ENCODE assay signal across 10 mouse cellular contexts in the genomic region with DNA sequence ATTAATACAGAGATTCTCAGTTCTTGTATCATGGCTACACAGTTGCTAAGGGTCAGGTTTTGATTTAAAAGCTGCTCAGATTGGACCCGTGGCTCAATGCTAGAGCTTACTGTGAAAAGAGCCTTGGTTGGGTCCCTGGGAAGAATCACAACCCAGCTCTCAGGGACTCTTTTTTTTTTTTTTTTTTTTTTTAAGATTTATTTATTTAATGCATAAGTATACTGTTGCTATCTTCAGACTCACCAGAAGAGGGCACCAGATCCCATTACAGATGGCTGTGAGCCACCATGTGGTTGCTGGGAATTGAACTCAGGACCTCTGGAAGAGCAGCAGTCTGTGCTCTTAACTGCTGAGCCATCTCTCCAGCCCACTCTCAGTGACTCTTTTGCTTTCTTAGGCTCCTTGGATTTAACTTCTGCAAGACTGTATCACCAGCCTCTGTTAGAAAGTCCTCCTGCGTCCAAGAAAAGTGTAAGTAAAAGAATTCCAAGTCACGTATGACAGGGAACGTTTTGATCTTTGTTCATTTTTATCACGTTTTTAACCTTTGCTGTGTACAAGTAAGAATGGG. TPM values are rescaled to one million over a fixed set of nuclear protein-coding genes. Genes with fewer than 3 reads are reported as not detected.
DNase-seq lines count a peak whose midpoint lies in the region; ATAC-seq lines count a peak whose summit lies in the region.
"Had no signal": no experiment of that assay in that cellular context is flagged by ENCODE, and none has a peak within 500 bp of the region (broad histone marks: within the 10 kb centered on the region; RNA-seq: fewer than 3 reads in every experiment).

No protein-coding gene starts in this region.

- H3K4me3 ChIP-seq in kidney, embryonic 15.5 days (replicated peaks) = no peak overlapping the region
- H3K4me3 ChIP-seq in embryonic facial prominence, embryonic 13.5 days = 0 out of 2 replicates have a peak overlapping the region, but pooled peaks have one; percentile 96
- H3K4me3 ChIP-seq in midbrain, embryonic 14.5 days (replicated peaks; ENCODE audit: low read depth, low read length) = no peak overlapping the region; the same call in 1 of the 2 replicates
- H3K4me3 ChIP-seq: limb, embryonic 15.5 days had no signal

- no peak overlapping the region for H3K9ac ChIP-seq in kidney, embryonic 15.5 days
- H3K9ac ChIP-seq in embryonic facial prominence, embryonic 13.5 days = no peak overlapping the region
- no peak overlapping the region for H3K9ac ChIP-seq in midbrain, embryonic 14.5 days (replicated peaks; ENCODE audit: low read length)
- H3K9ac ChIP-seq: limb, embryonic 15.5 days had no signal

- 80% methylated on average over 5 of the region's 5 CpGs for WGBS in kidney, embryonic 15.5 days
- WGBS in embryonic facial prominence, embryonic 13.5 days = 77% methylated on average over 5 of the region's 5 CpGs
- WGBS in midbrain, embryonic 14.5 days = 82% methylated on average over 5 of the region's 5 CpGs

- H3K9me3 ChIP-seq in kidney, embryonic 15.5 days (replicated peaks) = no peaks in the 10 kb centered on the region
- H3K9me3 ChIP-seq in embryonic facial prominence, embryonic 13.5 days = no peaks in the 10 kb centered on the region
- H3K9me3 ChIP-seq in midbrain, embryonic 14.5 days (ENCODE audit: control insufficient read depth, low read length) = no peaks in the 10 kb centered on the region
- H3K9me3 ChIP-seq: limb, embryonic 15.5 days had no signal

- H3K4me1 ChIP-seq in kidney, embryonic 15.5 days = peaks cover 22% of the 10 kb centered on the region
- peaks cover 27% of the 10 kb centered on the region for H3K4me1 ChIP-seq in embryonic facial prominence, embryonic 13.5 days
- H3K4me1 ChIP-seq in midbrain, embryonic 14.5 days (ENCODE audit: control insufficient read depth, insufficient read depth, low read length) = peaks cover 21% of the 10 kb centered on the region

- H3K27me3 ChIP-seq in kidney, embryonic 15.5 days = no peaks in the 10 kb centered on the region
- H3K27me3 ChIP-seq in embryonic facial prominence, embryonic 13.5 days = no peaks in the 10 kb centered on the region
- no peaks in the 10 kb centered on the region for H3K27me3 ChIP-seq in midbrain, embryonic 14.5 days (ENCODE audit: control insufficient read depth, insufficient read depth, low read length)
- H3K27me3 ChIP-seq: limb, embryonic 15.5 days had no signal

- ATAC-seq in kidney, embryonic 15.5 days (replicated peaks; ENCODE audit: low FRiP score) = no peak
- ATAC-seq in embryonic facial prominence, embryonic 13.5 days (ENCODE audit: insufficient number of reproducible peaks, insufficient read depth, low FRiP score, low TSS enrichment, low read depth) = no peak
- no peak for ATAC-seq in midbrain, embryonic 14.5 days (ENCODE audit: low FRiP score, low TSS enrichment)
- no peak for ATAC-seq in frontal cortex, adult (ENCODE audit: low TSS enrichment)

- H3K36me3 ChIP-seq in kidney, embryonic 15.5 days = peaks cover 45% of the 10 kb centered on the region
- H3K36me3 ChIP-seq in embryonic facial prominence, embryonic 13.5 days = peaks cover 45% of the 10 kb centered on the region
- H3K36me3 ChIP-seq in midbrain, embryonic 14.5 days (ENCODE audit: control insufficient read depth, insufficient read depth, low read length) = peaks cover 38% of the 10 kb centered on the region

- DNase-seq in kidney, postnatal 4 days = no peak
- DNase-seq in CD4-positive helper T cell, adult 2 months (ENCODE audit: low read depth, low spot score) = peak; percentile 20
- DNase-seq in midbrain, embryonic 14.5 days = no peak
- no peak for DNase-seq in heart, adult 8-10 months (ENCODE audit: low spot score)
- no peak for DNase-seq in frontal cortex, postnatal 36 days (ENCODE audit: low spot score in 2 of 2)
- DNase-seq: gastrocnemius, postnatal 10 days had no signal

- peak overlapping the region; percentile 92; the same call in 1 of the 2 replicates for H3K4me2 ChIP-seq in kidney, embryonic 15.5 days
- H3K4me2 ChIP-seq in embryonic facial prominence, embryonic 13.5 days = peak overlapping the region; percentile 84
- peak overlapping the region; percentile 81 for H3K4me2 ChIP-seq in midbrain, embryonic 14.5 days (ENCODE audit: low read length)

- H3K27ac ChIP-seq in kidney, embryonic 15.5 days = no peak overlapping the region
- H3K27ac ChIP-seq in embryonic facial prominence, embryonic 13.5 days = no peak overlapping the region
- no peak overlapping the region for H3K27ac ChIP-seq in midbrain, embryonic 14.5 days (replicated peaks; ENCODE audit: low read depth, low read length)
- H3K27ac ChIP-seq: limb, embryonic 15.5 days had no signal

RNA-seq across cellular contexts. Expression of a gene that starts 2.7 kb away (rescaled TPM):
- polyA plus RNA-seq in kidney, embryonic 15.5 days (2015; fragmentation: Nextera tagmentation; extraction: Ambion mirVana) = 14.7 and 14.8 TPM in 2 replicates
- polyA plus RNA-seq in embryonic facial prominence, embryonic 13.5 days (2015; fragmentation: Nextera tagmentation; extraction: Ambion mirVana) = 15.7 and 18.6 TPM in 2 replicates
- polyA plus RNA-seq in midbrain, embryonic 14.5 days (2014; fragmentation: Nextera tagmentation; extraction: Ambion mirVana) = 11.6 and 18.0 TPM in 2 replicates
- 1 to 10 TPM; 2.8 to 3.7 (median 3.5) TPM for total RNA-seq in heart, adult 8-10 months (2022)

RNA-seq across cellular contexts. Expression of a gene that starts 2.9 kb away (rescaled TPM):
- 88.7 and 88.9 TPM in 2 replicates for polyA plus RNA-seq in kidney, embryonic 15.5 days (2015; fragmentation: Nextera tagmentation; extraction: Ambion mirVana)
- polyA plus RNA-seq in embryonic facial prominence, embryonic 13.5 days (2015; fragmentation: Nextera tagmentation; extraction: Ambion mirVana) = 85.9 and 91.1 TPM in 2 replicates
- polyA plus RNA-seq in midbrain, embryonic 14.5 days (2014; fragmentation: Nextera tagmentation; extraction: Ambion mirVana) = 106 and 114 TPM in 2 replicates
- total RNA-seq in heart, adult 8-10 months (2022) = 10 to 100 TPM; 26.9 to 32.8 (median 28.3) TPM

RNA-seq across cellular contexts. Expression of a gene that starts 28.1 kb away (rescaled TPM):
- polyA plus RNA-seq in kidney, embryonic 15.5 days (2015; fragmentation: Nextera tagmentation; extraction: Ambion mirVana) = not detected in 2 replicates
- polyA plus RNA-seq in embryonic facial prominence, embryonic 13.5 days (2015; fragmentation: Nextera tagmentation; extraction: Ambion mirVana) = not detected in 2 replicates
- not detected in 2 replicates for polyA plus RNA-seq in midbrain, embryonic 14.5 days (2014; fragmentation: Nextera tagmentation; extraction: Ambion mirVana)
- 1 to 10 TPM; 1.0 to 1.8 (median 1.5) TPM for total RNA-seq in heart, adult 8-10 months (2022)
- total RNA-seq: gastrocnemius, postnatal 10 days had no signal
- polyA plus RNA-seq: limb, embryonic 15.5 days had no signal
